Mouse (Mus musculus): Measurements from ENCODE around the gene Cd40.

- no peak for TF ChIP-seq POLR2A (IDR thresholded peaks at IDR 0.05; ENCODE audit: control insufficient read depth, extremely low read depth, insufficient read depth, low read length, poor library complexity)
- TF ChIP-seq CTCF (IDR thresholded peaks at IDR 0.05; ENCODE audit: borderline replicate concordance, control insufficient read depth, extremely low read depth, insufficient read depth, low read length, poor library complexity), result no peak
These were observed 3.9 kb upstream of the Cd40 start for GRCm38 (mm10) chr2:165051566-165051965.

All from thymus, adult 2 months (tissue).